Mouse (Mus musculus) heart, postnatal 4 days (tissue): ENCODE measurements at regions not wholly inside any gene's neighbourhood (a gene's known extent, or its start where the extent isn't known, plus 50 kb on each side); places are given as distances from the start of the nearest gene placed in this dataset.

Experiments used
- DNase-seq: peaks from one replicate; pipeline ENCODE4 v3.0.0; 2021

- peak; percentile 29 for DNase-seq
Observed at GRCm38 (mm10) chr2:173334856-173335595, 58.7 kb upstream of the Pmepa1 start.

DNA sequence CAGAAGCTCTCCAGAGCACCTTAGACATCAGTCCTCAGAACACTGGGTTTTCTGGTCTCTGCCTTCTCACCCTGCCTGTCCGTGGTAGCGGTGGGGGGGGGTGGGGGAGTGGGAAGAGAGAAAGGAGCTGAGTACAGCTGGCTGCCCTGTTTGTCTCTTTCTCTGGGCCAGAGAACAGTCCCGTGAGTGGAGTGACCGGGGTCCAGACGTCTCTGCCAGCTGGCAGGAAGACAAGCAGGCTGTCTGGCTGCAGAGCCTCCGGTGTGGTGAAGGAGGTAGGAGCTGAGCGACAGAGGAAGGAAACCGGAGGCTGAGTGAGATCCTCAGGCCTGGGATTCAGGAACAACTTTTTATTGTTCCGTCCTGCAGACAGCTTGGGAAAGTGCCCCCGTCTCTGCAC lies 59.5 kb upstream of the Pmepa1 start:
- peak; percentile 93 for DNase-seq

DNA sequence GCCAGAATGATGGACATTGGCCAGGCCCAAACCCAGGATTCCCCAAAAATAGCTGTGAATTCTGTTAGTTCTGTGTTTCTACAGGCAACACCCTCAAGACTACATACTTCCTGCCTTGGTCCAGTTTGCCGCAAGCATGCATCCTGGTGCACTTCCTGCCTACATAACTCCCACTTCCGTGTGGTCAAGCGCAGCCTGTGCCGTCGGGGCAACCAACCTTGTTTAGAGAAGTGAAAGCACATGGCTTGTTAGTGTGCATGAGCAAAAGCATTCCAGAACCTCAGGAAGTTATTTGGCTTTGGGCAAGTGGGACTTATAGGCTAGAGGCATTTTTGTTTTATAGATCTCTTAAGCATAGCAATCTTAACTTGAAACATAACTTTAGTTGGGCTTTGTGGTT lies 61.3 kb upstream of the Pmepa1 start:
- DNase-seq: peak; percentile 46

- DNase-seq: peak; percentile 78
Observed at GRCm38 (mm10) chr2:173338671-173339070, 62.3 kb upstream of the Pmepa1 start.

- no peak for DNase-seq
Observed at GRCm38 (mm10) chr2:173339211-173339610, 62.9 kb upstream of the Pmepa1 start.

GRCm38 (mm10) chr2:173340044-173340601 lies 63.8 kb upstream of the Pmepa1 start:
- DNase-seq: peak; percentile 64

DNA sequence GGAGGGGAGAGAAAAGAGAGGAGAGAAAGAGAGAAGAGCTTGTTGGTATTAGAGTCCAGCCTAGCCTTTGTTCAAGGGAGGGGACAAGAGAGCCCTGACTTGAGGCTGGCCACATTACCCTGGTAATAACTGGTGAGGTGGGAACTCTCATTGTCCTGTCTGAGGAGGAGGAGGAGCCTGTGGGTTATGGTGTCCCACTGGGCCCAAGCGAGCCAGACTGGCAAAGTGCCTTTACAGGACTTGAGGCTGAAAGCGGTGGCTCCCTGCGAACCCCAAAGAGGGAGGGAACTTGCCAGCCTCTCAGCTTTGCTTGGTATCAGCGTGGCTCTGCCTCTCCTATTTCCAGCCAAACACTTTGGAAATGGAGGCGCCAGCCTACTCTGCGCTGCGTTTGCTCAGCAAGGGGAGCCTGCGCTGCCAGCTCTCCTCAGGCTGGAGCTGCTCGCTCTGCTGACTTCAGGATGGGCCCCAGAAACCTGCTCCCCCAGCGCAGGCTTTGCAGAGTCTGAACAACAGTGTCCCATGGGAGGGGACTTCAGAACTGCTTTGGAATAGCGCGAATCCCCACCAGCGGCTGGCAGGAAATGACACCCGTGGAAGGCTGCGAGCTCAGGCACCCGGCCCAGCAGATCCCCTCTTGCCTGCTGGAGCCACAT lies 66.4 kb upstream of the Pmepa1 start:
- peak; percentile 44 for DNase-seq

DNA sequence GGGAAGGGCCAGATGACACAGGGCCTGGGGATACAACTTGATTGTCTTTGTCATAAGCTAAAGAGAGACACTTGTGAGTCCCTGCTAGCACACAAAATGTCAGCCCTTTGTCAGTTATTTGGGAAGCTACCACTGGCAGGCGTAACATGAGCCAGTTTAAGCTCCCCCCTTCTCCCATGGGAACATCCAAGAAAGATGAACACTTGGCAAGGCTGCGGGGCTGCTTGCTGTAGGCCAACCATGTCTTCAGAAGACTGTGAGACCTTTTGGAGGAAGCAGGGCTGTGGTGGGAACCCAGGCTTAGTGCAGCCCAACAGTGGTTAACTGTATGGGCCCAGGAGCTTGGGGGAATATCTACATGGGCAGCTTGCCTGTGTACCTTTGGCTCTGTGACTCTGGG lies 67.3 kb upstream of the Pmepa1 start:
- no peak for DNase-seq

DNA sequence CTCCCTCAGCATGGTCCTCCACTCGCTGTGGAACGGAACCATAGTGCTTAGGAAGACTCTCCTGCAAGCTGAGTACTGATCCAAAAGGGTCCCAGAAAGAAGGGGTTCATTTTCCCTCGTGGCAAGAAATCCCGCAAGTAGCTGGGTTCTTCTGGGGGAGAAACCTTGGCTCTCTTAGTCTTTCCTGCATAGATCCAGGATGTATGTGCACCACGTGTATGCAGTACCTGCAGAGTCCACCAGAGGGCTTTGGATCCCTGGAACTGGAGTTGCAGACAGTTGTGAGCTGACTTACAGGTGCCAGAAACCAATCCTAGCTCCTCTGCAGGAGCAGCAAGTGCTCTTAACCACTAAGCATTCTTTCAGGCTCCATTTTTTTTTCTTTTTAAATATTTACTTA lies 67.9 kb upstream of the Pmepa1 start:
- no peak for DNase-seq

GRCm38 (mm10) chr2:173347341-173347740 lies 71.0 kb upstream of the Pmepa1 start:
- no peak for DNase-seq

GRCm38 (mm10) chr2:173348757-173349156 lies 72.4 kb upstream of the Pmepa1 start:
- no peak for DNase-seq

DNA sequence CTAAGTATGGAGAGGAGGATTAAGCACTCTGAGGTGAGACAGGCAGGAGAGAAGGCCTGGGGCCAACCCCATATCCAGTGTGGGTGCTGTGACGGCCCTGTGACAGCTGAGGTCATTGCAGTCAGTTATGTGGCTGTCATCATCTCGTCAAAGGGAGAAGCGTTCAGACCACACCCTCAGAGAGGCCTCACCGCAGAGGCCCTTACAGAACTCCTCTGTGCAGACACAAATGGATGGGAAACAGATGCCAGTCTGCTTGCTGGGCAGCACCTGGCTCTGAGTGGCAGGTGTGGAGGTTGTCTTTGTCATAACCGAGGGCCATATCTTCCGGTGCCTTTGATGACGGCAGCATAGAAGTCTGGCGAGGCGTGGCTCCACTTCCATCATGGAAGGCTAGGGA lies 73.2 kb upstream of the Pmepa1 start:
- peak; percentile 46 for DNase-seq

DNA sequence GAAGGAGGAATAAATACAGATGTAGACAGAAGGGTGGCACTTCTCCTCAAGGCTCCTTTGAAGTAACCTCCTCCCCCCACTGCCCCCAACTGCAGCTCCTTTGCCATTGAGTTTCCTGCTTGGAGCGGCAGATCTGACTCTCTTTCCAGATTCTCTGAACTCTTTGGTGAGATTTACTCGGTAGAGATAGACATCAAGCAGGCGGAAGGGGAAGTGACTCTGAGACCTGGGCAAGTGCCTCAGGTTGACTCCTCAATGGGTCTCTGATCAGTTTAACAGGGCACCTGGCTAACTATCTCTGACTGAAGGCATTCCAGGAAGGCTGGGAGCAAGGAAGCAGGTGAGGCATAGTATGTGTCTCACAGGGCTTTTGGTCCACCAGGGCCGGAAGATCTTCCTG lies 73.6 kb upstream of the Pmepa1 start:
- no peak for DNase-seq

DNA sequence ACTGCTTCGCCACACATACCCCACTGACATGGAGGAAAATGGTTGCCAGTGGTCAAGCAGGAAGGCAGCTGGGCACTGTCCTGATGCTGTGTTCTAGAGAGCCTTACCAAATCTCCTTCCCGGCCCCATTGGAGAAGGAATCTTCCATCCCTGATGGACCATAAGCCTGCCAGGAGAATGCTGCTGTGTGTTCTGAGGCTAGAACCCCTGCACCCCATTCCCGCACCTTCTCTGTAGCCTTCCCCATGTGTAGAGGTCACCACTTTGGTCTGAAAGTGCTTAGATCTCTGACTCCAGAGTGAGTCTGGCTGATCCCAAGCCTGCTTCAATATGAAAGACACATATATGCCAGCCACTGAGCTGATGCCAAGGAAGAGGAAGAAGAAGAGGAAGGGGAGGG lies 74.1 kb upstream of the Pmepa1 start:
- no peak for DNase-seq

DNA sequence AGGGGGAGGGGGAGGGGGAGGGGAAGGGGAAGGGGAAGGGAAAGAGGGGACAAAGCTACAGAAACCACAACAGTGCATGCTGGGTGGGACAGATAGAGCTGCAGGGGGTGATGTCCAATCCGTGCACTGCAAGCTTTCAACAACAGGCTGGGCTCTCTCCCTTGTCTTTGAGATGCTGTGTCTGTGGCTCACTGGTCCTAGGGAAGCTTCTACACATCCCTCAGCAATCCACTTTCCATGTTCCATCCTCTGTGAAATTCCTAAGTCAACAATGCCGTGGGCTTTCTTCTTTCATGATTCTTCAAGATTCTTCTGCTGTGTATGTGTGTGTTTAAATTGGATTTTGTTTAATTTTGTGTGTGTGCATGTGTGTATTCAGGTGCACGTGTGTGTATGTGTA lies 74.5 kb upstream of the Pmepa1 start:
- DNase-seq: no peak

- peak; percentile 76 for DNase-seq
Observed at GRCm38 (mm10) chr2:173351831-173352755, 75.8 kb upstream of the Pmepa1 start.

- DNase-seq: no peak
Observed at GRCm38 (mm10) chr2:173352756-173353139, 76.4 kb upstream of the Pmepa1 start.

DNA sequence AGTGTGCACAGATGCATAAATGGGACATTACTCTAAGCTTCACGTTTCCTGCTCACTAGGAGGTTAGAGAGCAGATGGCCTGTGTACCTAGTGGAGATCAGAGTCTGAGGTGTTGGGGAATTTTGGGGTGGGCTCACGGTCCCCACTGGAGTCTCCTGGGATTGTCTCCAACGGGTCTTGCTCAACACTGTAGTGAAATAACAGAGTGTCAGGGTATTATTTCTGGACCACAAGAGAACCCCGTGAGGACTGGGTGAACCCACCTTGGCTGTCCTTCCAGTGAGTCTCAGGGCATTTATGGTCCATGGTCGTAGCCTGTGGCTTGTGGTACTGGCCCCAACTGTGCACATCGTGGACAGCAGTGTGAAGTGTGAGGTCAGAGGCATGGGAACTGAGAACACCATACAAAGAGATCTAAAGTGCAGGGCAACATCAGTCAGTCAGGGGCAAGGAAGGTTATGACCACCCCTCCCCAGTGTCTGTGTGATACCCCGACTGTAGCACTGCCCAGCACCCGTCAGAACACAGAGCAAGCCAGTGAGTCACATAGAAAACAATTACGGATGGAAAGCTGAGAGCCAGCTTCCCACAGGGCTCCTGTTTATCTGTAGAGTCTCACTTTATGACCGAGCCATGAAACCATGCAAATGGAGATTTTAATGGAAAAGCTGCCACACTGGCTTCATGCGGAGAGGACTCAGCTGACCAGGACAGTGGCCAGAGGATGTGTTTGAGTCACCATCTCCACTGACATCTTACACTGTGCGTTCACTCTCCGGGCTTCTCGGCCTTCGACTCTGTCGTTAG lies 77.3 kb upstream of the Pmepa1 start:
- DNase-seq: no peak

- DNase-seq: no peak
Observed at GRCm38 (mm10) chr2:173356786-173357185, 80.5 kb upstream of the Pmepa1 start.

GRCm38 (mm10) chr2:173365441-173366166 lies 89.3 kb upstream of the Pmepa1 start:
- DNase-seq: no peak

- no peak for DNase-seq
Observed at GRCm38 (mm10) chr2:173366734-173367133, 90.4 kb upstream of the Pmepa1 start.
